Mouse (Mus musculus) ES-Bruce4 (cell line): Measurements from ENCODE around the gene Hoxa5.

ENCODE experiments used
- CTCF ChIP-seq: IDR thresholded peaks from one replicate; pipeline ENCODE4 v1.8.1; 2011; ENCODE audit warnings: low read depth, low read length
- EP300 ChIP-seq: IDR thresholded peaks from 2 replicates; pipeline ENCODE4 v1.6.1; 2011; ENCODE audit warnings: low read depth, low read length; ENCODE audit not compliant: insufficient read depth
- POLR2A ChIP-seq: IDR thresholded peaks from one replicate; pipeline ENCODE4 v1.8.1; 2011; ENCODE audit warnings: low read length; ENCODE audit not compliant: insufficient read depth

DNA sequence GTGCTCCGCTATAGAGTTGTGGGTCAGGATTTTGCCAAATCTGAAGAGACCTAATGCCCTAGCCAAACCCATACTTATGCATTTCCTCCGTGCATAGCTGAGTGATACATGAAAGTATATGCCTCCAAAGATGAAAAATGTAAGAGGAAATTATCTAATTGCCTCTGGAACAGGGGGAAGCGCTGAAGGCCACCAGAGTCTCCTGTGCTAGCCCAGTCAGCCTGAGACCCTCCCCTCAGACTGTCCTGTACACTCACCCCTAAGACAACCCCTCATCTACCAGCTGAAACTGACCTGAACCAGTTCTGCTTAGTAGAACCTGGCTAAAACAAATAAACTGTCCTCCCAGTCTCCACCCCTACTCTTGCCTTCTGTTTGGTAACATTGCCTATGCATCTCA, 23.7 kb downstream of the Hoxa5 start:
- no peak for TF ChIP-seq EP300
- no peak for TF ChIP-seq POLR2A
- no peak for TF ChIP-seq CTCF
